Mouse (Mus musculus) G1E (cell line): ENCODE data around the gene Stox1.

Experiments used
- CTCF ChIP-seq: IDR thresholded peaks from 2 replicates; pipeline ENCODE4 v1.5.1; 2012; ENCODE audit warnings: low read depth, low read length, inconsistent platforms, mixed read lengths
- GATA2 ChIP-seq: IDR thresholded peaks from 2 replicates; pipeline ENCODE4 v1.6.1; 2012; ENCODE audit warnings: low read depth, low read length, inconsistent platforms, borderline replicate concordance
- POLR2AphosphoS5 ChIP-seq: IDR thresholded peaks from 2 replicates; pipeline ENCODE4 v1.6.1; 2012; ENCODE audit warnings: low read depth, low read length, inconsistent platforms; ENCODE audit not compliant: insufficient replicate concordance

DNA sequence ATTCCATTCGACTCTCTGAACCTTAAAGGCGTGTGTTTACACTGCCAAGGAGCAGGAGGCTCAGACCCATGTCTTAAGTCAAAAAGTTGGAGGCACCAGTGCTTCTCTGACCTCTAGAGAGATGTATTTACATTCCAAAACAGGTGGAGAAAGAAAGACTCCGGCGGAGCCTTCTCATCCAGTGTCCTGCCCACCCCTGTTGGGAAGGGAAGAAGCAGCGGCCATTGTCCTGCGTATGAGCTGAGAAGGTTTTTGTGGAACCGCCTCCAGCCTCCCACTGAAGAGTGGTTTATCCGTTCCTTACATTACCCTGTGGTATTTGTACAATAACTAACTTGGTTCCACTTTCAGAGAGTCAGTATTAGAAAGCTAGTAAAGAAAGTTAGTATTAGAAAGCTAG is 33.2 kb downstream of the Stox1 start:
- no peak for TF ChIP-seq CTCF
- TF ChIP-seq GATA2 = no peak
- TF ChIP-seq POLR2AphosphoS5 = no peak
